Mouse (Mus musculus): Measurements from ENCODE around the gene Lipo2. TPM values are rescaled to one million over a fixed set of nuclear protein-coding genes. Genes with fewer than 3 reads are reported as not detected.
"Not testable (repeated sequence)": the region's sequence is repeated elsewhere in the genome, so short reads cannot be mapped to it uniquely, and the experiment has no call there.

Lipo2 gene
- total RNA-seq (2014; rRNA removed): 1.2 and 1.4 TPM in 2 replicates
- polyA plus RNA-seq (2015; fragmentation: Nextera tagmentation; extraction: Ambion mirVana): 1.4 and 1.5 TPM in 2 replicates

- WGBS: 88% methylated on average over 1 of the region's 1 CpGs
- not testable (repeated sequence) for DNase-seq (ENCODE audit: low spot score); H3K27ac ChIP-seq (ENCODE audit: low read depth, low read length); H3K9me3 ChIP-seq (ENCODE audit: low read length); H3K27me3 ChIP-seq (ENCODE audit: insufficient read depth, low read length); H3K4me2 ChIP-seq (ENCODE audit: low read depth, low read length, poor library complexity, severe bottlenecking); H3K4me3 ChIP-seq (ENCODE audit: low read depth, low read length); H3K9ac ChIP-seq (replicated peaks; ENCODE audit: low read length, poor library complexity, severe bottlenecking); H3K36me3 ChIP-seq (ENCODE audit: insufficient read depth, low read length); ATAC-seq (ENCODE audit: low FRiP score); H3K4me1 ChIP-seq (ENCODE audit: insufficient read depth, low read length)
These were observed at the start of gene Lipo2 for GRCm38 (mm10) chr19:33751259-33751658. Lipo2 (minus strand) TSS chr19:33751359.

- H3K27ac ChIP-seq (ENCODE audit: low read depth, low read length); H3K9ac ChIP-seq (replicated peaks; ENCODE audit: low read length, poor library complexity, severe bottlenecking); H3K27me3 ChIP-seq (ENCODE audit: insufficient read depth, low read length); H3K36me3 ChIP-seq (ENCODE audit: insufficient read depth, low read length); H3K4me1 ChIP-seq (ENCODE audit: insufficient read depth, low read length); DNase-seq (ENCODE audit: low spot score); ATAC-seq (ENCODE audit: low FRiP score); H3K4me3 ChIP-seq (ENCODE audit: low read depth, low read length); H3K9me3 ChIP-seq (ENCODE audit: low read length); H3K4me2 ChIP-seq (ENCODE audit: low read depth, low read length, poor library complexity, severe bottlenecking): not testable (repeated sequence)
These were observed 36.2 kb upstream of the Lipo2 start, which contains the start of gene Lipo1 for GRCm38 (mm10) chr19:33787359-33787758. Lipo1 (minus strand) TSS chr19:33787459.

GRCm38 (mm10) chr19:33786576-33787277 is 35.6 kb upstream of the Lipo2 start:
- H3K4me3 ChIP-seq (ENCODE audit: low read depth, low read length): no peak overlapping the region
- no peak for DNase-seq (ENCODE audit: low spot score)
- no peaks in the 10 kb centered on the region for H3K4me1 ChIP-seq (ENCODE audit: insufficient read depth, low read length)
- 92% methylated on average over 12 of the region's 12 CpGs for WGBS
- no peaks in the 10 kb centered on the region for H3K9me3 ChIP-seq (ENCODE audit: low read length)
- no peaks in the 10 kb centered on the region for H3K27me3 ChIP-seq (ENCODE audit: insufficient read depth, low read length)
- H3K4me2 ChIP-seq (ENCODE audit: low read depth, low read length, poor library complexity, severe bottlenecking): no peak overlapping the region
- ATAC-seq (ENCODE audit: low FRiP score): no peak
- H3K9ac ChIP-seq (replicated peaks; ENCODE audit: low read length, poor library complexity, severe bottlenecking): no peak overlapping the region
- no peak for TF ChIP-seq CTCF (IDR thresholded peaks at IDR 0.05)
- H3K36me3 ChIP-seq (ENCODE audit: insufficient read depth, low read length): no peaks in the 10 kb centered on the region
- H3K27ac ChIP-seq (ENCODE audit: low read depth, low read length): no peak overlapping the region

GRCm38 (mm10) chr19:33761287-33762086 is 10.3 kb upstream of the Lipo2 start, which contains the start of gene Lipo3:
Lipo3 (minus strand) TSS chr19:33761951.
- not testable (repeated sequence) for H3K27me3 ChIP-seq (ENCODE audit: insufficient read depth, low read length); H3K9me3 ChIP-seq (ENCODE audit: low read length); H3K4me1 ChIP-seq (ENCODE audit: insufficient read depth, low read length); H3K9ac ChIP-seq (replicated peaks; ENCODE audit: low read length, poor library complexity, severe bottlenecking); H3K4me3 ChIP-seq (ENCODE audit: low read depth, low read length); H3K27ac ChIP-seq (ENCODE audit: low read depth, low read length); H3K36me3 ChIP-seq (ENCODE audit: insufficient read depth, low read length); DNase-seq (ENCODE audit: low spot score)
- H3K4me2 ChIP-seq (ENCODE audit: low read depth, low read length, poor library complexity, severe bottlenecking): peak within 1 kb of the TSS; percentile 29
- WGBS: 40% methylated on average over 13 of the region's 41 CpGs
- peak; percentile 92 for ATAC-seq (ENCODE audit: low FRiP score)

Other genes starting within 250 kb of the Lipo2 start
- not detected in 2 replicates for gene Lipo4, start 233.6 kb downstream of the Lipo2 start, total RNA-seq (2014; rRNA removed)
- gene Lipo4, start 233.6 kb downstream of the Lipo2 start, polyA plus RNA-seq (2015; fragmentation: Nextera tagmentation; extraction: Ambion mirVana): not detected in 2 replicates
- gene Gm8978, start 126.1 kb downstream of the Lipo2 start, total RNA-seq (2014; rRNA removed): not detected in 2 replicates
- gene Gm8978, start 126.1 kb downstream of the Lipo2 start, polyA plus RNA-seq (2015; fragmentation: Nextera tagmentation; extraction: Ambion mirVana): not detected in 2 replicates
- 10.0 and 17.6 TPM in 2 replicates for gene Lipo3, start 10.6 kb upstream of the Lipo2 start, total RNA-seq (2014; rRNA removed)
- 13.7 and 14.7 TPM in 2 replicates for gene Lipo3, start 10.6 kb upstream of the Lipo2 start, polyA plus RNA-seq (2015; fragmentation: Nextera tagmentation; extraction: Ambion mirVana)
- gene Lipo1, start 36.1 kb upstream of the Lipo2 start, total RNA-seq (2014; rRNA removed): not detected in 2 replicates
- not detected in 2 replicates for gene Lipo1, start 36.1 kb upstream of the Lipo2 start, polyA plus RNA-seq (2015; fragmentation: Nextera tagmentation; extraction: Ambion mirVana)
- gene Lipf, start 209.8 kb upstream of the Lipo2 start, total RNA-seq (2014; rRNA removed): not detected in 2 replicates
- gene Lipf, start 209.8 kb upstream of the Lipo2 start, polyA plus RNA-seq (2015; fragmentation: Nextera tagmentation; extraction: Ambion mirVana): not detected in 2 replicates

Data from midbrain, postnatal 0 days (tissue).